Mouse (Mus musculus): ENCODE measurements around the gene Nrxn2.

Nrxn2 gene

DNA sequence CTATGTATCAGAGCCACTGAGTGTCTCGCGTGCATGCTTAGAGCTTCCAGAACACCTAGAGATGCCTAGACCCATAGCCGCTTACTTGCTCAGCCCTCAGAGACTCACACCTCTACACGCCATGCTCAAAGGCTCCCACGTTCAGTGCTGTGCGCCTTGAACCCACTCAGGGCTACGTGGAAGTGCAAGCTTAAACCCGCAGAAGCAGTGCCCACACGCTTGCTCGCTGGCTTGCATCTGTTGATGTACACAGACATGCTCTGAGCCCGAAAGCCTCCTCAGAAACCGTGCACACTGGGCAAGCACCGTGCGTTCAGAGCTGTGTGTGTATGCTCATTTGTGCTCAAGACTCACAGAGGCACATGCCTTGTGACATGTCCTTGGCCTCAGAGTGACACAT is 103.8 kb downstream of the Nrxn2 start:
- DNase-seq, result no peak

- DNase-seq, result no peak
These were observed 106.5 kb downstream of the Nrxn2 start for GRCm38 (mm10) chr19:6525023-6525422.

- no peak for DNase-seq
These were observed 107.5 kb downstream of the Nrxn2 start for GRCm38 (mm10) chr19:6526010-6526409.

GRCm38 (mm10) chr19:6527439-6527838 is 108.9 kb downstream of the Nrxn2 start:
- no peak for DNase-seq

- DNase-seq, result no peak
These were observed 109.5 kb downstream of the Nrxn2 start for GRCm38 (mm10) chr19:6527839-6528531.

DNA sequence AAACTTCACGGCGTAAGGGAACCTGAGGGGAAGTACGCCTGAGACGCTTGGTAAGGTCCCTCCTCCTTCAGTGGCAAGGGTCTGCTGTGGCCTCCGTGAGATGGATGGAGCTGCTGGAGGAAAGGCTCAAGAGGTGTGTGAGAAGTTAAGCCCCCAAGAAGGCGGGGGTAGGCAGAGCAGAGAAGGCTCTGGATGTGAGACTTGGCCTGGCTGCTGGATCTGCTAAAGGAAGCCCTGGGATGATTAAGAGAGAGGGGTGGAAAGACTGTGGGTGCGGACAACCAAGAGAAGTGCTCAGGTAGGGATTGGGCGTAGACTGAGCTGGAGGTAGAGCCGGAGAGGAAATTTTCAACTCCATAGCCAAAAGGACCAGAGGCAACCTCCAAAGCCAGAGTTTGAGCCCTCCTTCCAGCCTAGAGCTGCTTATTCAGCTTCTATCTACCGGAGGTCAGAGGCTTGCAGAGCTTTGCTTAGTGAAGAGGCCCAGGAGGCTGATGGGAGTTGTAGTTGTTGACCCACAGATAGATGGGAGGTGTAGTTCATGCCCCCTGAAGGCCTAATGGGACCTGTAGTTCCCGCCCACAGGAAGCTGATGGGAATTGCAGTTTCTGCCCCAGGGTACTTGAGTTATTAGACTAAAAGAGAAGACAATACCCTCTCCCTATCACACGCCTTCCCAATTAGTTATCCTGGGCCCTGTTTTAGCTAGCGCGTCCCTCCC is 110.9 kb downstream of the Nrxn2 start:
- no peak for DNase-seq

GRCm38 (mm10) chr19:6530359-6530758 is 111.8 kb downstream of the Nrxn2 start:
- DNase-seq, result no peak

- no peak for DNase-seq
These were observed 112.6 kb downstream of the Nrxn2 start for GRCm38 (mm10) chr19:6531011-6531631.

DNA sequence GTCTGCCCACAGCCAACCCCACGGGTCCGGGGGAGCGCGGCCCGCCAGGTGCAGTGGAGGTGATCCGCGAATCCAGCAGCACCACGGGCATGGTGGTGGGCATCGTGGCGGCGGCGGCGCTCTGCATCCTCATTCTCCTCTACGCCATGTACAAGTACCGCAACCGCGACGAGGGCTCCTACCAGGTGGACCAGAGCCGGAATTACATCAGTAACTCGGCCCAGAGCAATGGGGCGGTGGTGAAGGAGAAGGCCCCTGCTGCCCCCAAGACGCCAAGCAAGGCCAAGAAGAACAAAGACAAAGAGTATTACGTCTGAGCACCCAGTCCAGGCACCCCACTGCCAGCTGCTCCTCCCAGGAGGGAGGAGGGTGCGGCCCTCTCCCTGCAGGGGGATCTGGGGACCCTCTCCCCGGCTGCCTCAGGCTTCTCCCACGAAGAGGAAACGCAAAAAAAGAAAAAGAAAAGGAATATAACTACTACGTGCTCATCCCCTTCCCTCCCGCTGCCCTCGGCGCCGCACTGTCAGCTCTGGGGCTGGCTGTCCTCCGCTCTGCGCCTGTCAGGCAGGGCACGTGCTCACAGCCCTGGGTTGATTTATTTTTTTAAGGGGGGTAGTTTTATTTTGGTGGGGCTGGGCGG is 113.4 kb downstream of the Nrxn2 start:
- no peak for DNase-seq

GRCm38 (mm10) chr19:6532656-6533055 is 114.1 kb downstream of the Nrxn2 start:
- no peak for DNase-seq

DNA sequence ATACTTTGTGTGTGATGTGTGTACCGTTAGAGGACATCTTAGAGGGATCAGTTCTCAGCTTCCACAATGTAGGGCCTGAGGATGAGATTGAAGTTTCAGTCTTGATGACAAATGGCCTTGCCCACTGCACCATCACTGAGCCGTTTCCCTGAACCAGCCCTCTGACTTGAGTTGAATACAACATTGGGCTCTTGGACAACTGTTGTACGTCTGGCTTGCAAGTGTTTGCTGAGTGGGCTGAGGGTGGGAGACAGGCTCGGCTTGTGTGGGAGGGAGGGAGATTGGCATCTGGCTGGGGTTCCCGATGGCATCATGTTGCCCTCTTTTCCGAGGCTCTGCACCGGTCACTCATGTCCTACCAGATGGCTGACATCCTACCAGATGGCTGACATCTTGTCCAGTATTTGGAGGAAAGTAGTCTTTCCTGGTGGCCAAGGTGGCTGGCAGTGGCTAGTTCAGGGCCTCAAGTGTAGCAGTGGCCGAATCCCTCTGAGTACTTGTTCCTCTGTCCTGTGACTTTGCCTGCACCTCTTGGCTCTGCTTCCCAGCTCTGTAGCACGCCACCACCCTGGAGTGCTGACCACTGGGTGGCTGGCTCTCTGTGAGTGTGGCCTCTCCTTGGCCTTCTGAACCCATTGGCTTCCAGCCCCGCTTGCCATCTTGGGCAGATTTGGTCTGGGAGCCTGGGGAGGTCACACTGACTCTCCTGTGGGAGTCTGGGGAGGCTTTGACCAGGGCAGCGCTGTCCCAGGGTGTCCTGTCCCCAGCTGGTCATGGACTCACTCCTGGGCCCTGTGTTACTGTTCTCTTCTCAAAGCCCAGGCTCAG is 115.0 kb downstream of the Nrxn2 start:
- DNase-seq, result no peak

- DNase-seq, result no peak
These were observed 115.5 kb downstream of the Nrxn2 start for GRCm38 (mm10) chr19:6534118-6534415.

DNA sequence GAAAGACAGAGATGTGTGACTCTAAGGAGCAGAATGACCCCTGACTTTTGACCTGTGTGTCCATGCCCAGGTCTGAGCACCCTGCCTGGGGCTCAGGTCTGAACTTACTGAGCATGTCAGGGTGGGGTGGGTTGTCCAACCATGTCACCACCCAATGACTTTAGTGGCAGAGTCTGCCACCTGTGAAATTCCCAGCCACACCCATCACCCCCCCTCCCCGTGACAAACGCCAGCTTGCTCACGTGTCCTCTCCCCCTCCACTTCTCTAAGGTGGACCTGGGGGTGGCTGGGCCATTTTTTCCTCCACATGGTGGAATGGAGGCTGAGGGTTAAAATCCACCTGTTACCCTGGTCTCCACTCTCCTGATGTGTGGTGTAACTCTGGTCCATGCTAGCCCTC is 117.7 kb downstream of the Nrxn2 start:
- DNase-seq, result no peak

DNA sequence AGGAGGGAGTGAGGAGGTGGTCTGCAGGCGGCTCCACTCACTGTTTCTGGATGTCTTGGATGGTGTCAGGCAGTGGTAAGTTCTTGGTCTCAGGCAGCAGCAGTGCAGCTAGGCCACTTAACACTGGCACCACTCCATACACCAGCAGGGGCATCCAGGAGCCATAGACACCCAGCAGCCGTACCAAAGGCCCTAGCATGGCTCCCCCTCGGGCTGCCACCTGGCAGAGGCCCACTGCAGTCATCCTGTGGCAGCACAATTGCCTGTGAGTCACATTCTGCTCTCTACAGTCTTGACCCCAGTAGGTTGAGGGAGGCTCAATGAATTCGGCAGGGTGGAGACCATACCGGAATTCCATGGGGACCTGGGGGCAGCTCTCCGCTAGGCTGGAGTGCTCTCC is 118.2 kb downstream of the Nrxn2 start:
- DNase-seq, result no peak

DNA sequence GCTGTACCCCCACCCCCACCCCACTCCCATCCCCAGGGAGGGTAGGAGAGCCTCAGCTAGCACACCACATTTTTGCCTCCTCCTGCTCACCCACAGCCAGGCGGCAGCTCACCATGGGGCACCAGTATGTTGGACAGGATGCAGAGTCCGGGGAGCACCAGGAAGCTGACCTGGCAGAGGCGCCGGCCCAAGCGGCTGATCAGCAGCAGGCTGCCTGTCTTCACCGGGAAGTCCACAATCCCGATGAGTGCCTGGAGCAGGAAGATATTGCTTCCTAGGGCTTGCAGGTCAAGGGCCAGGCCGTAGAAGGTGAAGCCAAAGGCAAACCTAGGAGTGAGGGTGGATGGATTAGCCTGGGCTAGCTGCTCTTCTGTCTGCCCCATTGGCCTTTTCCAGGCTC is 119.0 kb downstream of the Nrxn2 start:
- no peak for DNase-seq

DNA sequence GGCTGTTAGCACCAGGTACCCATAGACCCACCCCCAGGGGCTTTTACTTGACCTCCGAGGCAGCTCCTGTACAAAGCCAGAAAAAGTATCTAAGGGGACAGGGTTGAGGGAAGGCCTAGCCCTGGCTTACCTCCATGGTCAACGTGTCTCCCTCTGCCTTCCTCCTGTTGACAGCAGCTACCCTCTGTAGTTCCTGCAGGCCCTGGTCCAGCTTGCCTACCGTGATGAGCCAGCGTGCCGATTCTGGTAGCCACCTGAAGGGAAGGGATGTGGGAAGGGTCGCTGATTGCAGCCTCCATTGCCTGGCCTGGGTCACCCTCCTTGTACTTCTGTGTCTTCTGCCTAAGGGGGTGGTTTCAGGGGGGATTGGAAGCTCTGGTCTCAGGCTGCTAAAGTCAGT is 120.0 kb downstream of the Nrxn2 start:
- no peak for DNase-seq

GRCm38 (mm10) chr19:6539592-6539991 is 121.1 kb downstream of the Nrxn2 start:
- DNase-seq, result no peak

DNA sequence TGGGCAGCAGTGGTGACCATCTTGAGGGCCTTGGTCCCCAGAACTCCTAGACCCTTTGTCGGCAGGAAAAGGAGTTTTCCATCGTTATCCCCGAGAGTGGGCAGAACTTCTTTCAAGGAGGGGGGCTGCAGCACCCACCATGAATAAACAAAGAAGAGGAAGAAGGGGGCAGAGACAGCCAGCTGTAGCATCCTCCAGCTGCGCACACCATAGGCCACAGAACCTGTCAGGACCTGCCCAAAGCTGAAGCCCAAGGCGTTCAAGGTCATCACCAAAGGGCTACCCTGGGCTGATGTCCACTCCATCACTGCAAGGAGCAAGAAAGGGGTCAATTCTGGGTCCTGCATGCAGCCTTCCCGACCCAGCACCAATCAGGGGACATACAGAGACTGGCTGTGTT is 121.7 kb downstream of the Nrxn2 start:
- no peak for DNase-seq

- DNase-seq, result no peak
These were observed 123.0 kb downstream of the Nrxn2 start for GRCm38 (mm10) chr19:6541521-6541920.

DNA sequence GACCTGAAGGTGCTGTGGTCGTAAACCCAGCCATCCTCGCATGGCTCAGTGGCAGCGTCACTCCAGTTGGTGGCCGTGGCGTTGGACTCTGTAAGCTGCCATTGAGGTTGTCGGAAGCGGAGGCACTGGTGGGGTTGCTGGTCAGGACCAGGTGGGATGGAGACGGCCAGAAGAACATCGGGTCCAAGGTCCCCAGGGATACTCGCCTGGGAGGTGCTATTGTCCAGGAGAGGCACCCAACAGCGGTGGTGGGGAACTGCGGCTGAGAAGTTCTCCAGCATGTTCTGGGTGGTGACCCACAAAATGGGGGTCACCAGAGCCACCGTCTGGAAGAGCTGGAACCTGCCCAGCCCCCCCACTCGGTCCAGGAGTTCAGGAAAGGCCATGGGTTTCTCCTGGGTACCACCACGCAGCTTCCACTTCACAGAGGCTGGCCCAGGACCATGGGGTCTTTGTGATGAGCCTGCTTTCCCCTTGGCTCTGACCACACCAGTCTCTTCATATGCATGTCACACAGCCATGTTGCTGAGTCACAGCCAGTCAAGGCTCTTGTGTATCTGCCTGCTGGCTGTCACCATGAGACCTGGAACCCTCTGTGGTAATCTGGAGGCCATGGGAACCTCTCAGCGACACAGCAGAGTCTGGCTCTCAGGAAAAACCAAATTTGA is 124.0 kb downstream of the Nrxn2 start, which contains the start of gene Slc22a12:
Gene Slc22a12, minus strand, starts transcription at position 666 of the 668 bp plus-strand sequence.
- no peak for DNase-seq

DNA sequence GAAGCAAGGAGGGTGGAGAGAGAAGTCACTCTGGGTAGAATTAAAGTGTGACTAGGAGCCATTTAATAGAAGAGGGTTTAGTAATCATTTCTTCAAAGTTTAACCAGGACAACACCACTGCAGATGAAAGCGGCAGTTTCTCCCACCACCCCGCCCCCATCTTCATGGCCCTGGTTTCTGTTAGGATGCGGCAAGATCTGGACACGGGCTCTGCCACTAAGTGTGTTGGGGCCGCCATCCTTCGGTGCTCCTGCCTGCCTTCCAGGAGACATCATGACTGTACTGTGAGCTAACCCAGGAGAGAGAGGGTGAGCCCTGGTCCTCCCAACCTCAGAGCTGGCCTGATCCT is 124.5 kb downstream of the Nrxn2 start:
- no peak for DNase-seq

DNA sequence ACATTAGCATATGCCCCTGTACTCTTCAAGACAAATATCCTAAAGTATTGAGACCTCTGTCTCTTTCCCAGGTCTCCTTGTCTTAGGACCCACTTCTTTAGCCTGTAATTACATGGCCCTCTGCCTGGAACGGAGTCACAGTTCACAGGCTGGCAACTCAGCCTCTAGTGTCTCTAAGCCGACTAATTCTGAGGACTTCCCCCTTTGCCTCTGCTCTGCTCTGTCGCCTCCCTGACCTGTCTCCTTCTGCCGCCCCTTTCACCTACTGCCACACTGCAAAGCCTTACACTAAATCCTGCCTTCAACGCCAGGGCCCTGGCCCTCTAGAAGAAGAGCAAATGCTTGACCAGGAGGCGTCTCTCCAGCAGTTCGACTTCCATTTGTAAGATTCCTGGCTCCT is 125.0 kb downstream of the Nrxn2 start:
- DNase-seq, result no peak

GRCm38 (mm10) chr19:6544712-6545111 is 126.2 kb downstream of the Nrxn2 start:
- no peak for DNase-seq
